Mouse (Mus musculus): ENCODE results near the gene Msh5. TPM values are rescaled to one million over a fixed set of nuclear protein-coding genes. Genes with fewer than 3 reads are reported as not detected.

Gene Msh5
- polyA plus RNA-seq (2012), result 3.4 and 5.4 TPM in 2 replicates

DNA sequence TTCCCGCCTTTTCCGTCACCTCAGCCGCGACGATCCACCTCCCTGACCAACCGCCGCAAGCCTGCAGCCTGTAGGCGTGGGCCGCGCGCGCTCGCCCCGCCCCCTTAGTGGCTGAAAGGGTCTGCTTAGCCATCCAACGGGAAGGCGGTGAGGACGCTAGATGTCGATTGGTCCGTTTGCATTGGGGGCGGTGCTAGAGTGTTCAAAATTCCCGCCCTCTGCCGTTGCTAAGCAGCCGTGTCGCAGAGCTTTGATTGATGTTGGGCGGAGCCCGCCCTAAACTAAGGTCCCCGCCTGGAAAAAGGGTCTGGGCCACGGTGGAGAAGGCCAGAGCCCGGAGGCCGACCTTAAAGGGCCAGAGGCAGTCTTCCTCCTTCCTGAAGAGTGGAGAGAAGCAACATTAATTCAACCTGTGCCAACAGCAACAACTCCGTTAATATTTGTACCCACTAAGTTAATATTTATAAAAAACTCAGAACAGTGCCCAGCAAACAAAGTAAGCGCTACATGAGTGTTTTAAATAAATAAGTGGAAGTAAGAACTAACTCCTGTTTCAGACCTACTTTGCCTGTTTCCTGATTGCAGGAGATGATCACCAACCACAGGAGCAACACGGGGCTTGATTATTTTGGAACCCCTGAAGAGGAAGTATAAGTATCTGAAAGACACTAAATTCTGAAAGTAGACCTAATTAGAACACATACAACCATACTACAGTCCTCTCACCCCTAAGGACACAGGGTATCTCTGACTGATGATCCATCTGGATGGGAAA, at the start of gene Msh5:
TSS of gene Msh5 (minus strand) at position 65 of the 775 bp plus-strand sequence.

GRCm38 (mm10) chr17:35088825-35089644, 42.5 kb upstream of the Msh5 start, which contains the start of gene Abhd16a:
Abhd16a (plus strand) TSS chr17:35089263.

GRCm38 (mm10) chr17:35085208-35085865, 38.8 kb upstream of the Msh5 start, which contains the start of gene Ly6g6f:
Ly6g6f (minus strand) TSS chr17:35085610.

DNA sequence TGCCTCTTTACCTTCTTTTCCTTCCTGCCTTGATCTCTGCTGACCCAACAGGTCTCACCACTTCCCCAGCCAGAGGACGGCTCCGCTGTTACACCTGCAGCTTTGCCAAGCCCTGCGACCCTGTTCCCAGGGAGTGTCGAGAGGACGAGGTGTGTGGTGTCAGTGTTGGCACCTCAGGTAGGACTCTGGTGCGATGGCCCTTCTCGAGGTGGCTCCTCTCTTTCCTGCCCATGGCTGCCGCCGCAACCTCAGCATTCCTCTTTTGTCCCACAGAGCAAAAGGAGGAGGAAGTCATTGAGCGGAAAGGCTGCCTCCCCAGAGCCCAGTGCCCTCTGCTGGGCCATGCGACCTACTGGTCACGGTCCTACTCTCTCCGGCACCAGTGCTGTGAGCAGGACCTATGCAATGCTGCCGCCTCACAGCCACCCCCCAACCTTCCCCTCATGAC, 31.3 kb upstream of the Msh5 start, which contains the start of gene Ly6g6d:
TSS of gene Ly6g6d (minus strand) at position 280 of the 448 bp plus-strand sequence.

GRCm38 (mm10) chr17:35076507-35077176, 30.1 kb upstream of the Msh5 start, which contains the start of gene Ly6g6e:
Ly6g6e (plus strand) TSS chr17:35076902.

DNA sequence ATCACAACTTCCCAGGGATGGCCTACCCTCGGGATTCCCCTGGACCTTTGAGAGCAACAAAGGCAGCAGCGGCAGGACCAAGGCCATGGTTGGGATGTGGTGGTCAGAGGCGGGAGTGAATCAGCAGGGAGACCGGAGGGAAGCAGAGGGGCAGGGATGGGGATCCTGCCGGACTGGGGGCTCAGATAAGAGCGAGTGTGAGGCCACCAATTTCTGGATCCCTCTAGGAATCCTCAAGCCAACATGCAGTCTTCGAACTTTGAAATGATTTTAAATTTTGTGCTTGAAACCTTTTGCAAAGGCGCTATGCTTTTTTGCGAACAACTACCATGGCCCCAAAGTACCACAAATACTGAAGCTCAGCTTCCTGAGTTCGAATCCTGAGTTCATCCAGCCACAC, 19.5 kb upstream of the Msh5 start, which contains the start of gene Mpig6b:
TSS of gene Mpig6b (minus strand) at position 101 of the 400 bp plus-strand sequence.

GRCm38 (mm10) chr17:35064951-35065947, 18.7 kb upstream of the Msh5 start, which contains the start of gene Ly6g6c:
Ly6g6c (plus strand) TSS chr17:35065388.

GRCm38 (mm10) chr17:35058911-35059892, 12.7 kb upstream of the Msh5 start, which contains the start of gene Ddah2:
Ddah2 (plus strand) TSS chr17:35059035.

GRCm38 (mm10) chr17:35049561-35050016, 3.0 kb upstream of the Msh5 start, which contains the start of gene Clic1:
Clic1 (plus strand) TSS chr17:35049966.

GRCm38 (mm10) chr17:35027277-35028068, 19.1 kb downstream of the Msh5 start, which contains the start of gene Sapcd1:
Sapcd1 (minus strand) TSS chr17:35028016.

GRCm38 (mm10) chr17:35016376-35016775, 30.2 kb downstream of the Msh5 start, which contains the start of gene Vwa7:
Vwa7 (plus strand) TSS chr17:35016579.

DNA sequence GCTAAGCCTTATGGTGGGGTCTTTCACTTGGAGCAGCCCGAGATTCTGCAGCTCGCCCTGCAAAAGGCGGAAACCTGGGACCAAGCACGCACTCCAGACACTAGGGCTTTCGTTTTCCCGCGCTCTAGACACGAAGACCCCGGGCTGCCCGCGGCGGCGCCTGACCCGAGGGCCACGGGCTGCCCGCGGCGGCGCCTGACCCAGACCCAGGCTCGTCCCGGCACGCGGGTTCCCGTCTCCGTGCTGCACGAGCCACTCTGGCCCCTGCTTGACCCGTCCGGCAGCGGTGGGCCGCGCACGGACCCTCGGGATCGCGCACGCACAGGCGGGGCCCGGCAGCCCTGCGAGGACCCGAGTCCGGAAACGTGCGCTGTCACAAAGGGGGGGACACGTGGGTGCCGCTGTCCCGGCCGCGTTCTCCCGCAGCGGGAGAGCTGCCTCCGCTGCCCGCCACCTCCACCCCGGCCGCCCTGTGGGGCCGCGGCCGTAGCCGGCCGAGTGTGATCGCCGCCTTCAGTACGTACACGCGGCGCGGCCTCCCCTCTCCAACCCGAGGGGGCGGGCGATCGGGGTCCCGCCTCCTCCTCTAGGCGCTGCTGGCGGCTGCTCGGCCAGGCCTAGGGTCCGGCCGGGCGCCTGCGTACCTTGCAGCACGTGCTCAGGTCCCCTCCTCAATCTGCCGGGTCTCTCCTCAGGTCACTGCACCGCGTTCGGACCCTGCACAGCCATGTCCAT, 45.7 kb downstream of the Msh5 start, which contains the start of gene Vars:
TSS of gene Vars (plus strand) at position 271 of the 735 bp plus-strand sequence.

GRCm38 (mm10) chr17:34981690-34982180, 64.8 kb downstream of the Msh5 start, which contains the start of gene Lsm2:
Lsm2 (plus strand) TSS chr17:34981862.

